Mouse (Mus musculus) kidney, postnatal 10 days (tissue): Measurements from ENCODE around the gene Nhej1.

Experiments used
- DNase-seq: peaks from one replicate; pipeline ENCODE4 v3.0.0; 2021; ENCODE audit warnings: mixed read lengths

Nhej1 gene

GRCm38 (mm10) chr1:74926721-74927120 lies 198.3 kb downstream of the Nhej1 start:
- peak; percentile 82 for DNase-seq

GRCm38 (mm10) chr1:74924464-74924863 lies 200.5 kb downstream of the Nhej1 start:
- no peak for DNase-seq
